Comparison of ENCODE assay signal across 8 mouse cellular contexts in the genomic region with DNA sequence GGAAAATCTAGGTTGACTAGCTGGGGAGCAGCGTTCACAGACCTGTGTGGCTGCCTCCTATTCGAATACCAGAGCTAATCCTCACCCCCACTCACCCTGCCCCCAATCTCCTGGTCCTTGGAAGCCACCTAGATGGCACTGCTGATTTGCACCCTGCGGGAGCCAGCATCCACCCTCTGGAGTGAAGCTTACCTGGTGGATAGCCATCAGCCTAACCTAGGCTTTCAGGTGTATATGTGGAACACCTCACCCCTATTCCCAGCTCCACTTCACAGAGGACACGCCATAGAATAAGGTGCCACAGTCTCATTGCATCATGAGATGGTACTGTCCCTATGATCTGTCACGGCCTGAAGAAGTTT. TPM values are rescaled to one million over a fixed set of nuclear protein-coding genes. Genes with fewer than 3 reads are reported as not detected.
DNase-seq lines count a peak whose midpoint lies in the region; ATAC-seq and TF ChIP-seq lines count a peak whose summit lies in the region.

No protein-coding gene starts in this region.

- DNase-seq in cerebellum, adult 2 months, result no peak
- DNase-seq in cerebellum, adult 8-10 months, result no peak
- no peak for DNase-seq in embryo, embryonic 9.5 days (ENCODE audit: extremely low spot score)
- DNase-seq in urinary bladder, adult 2 months (ENCODE audit: low spot score), result no peak
- DNase-seq in urinary bladder, postnatal 4 days (ENCODE audit: low spot score in 2 of 2), result no peak

- H3K4me2 ChIP-seq in liver, embryonic 16.5 days (ENCODE audit: low read depth, low read length), result peak overlapping the region; percentile 26; the same call in 1 of the 2 replicates

- H3K4me1 ChIP-seq in cerebellum, adult 2 months (ENCODE audit: control insufficient read depth, insufficient read depth, low read length), result no peaks in the 10 kb centered on the region
- H3K4me1 ChIP-seq in liver, embryonic 16.5 days (ENCODE audit: control insufficient read depth, low read depth, low read length), result no peaks in the 10 kb centered on the region

- TF ChIP-seq CTCF in cerebellum, adult 2 months (IDR thresholded peaks at IDR 0.05; ENCODE audit: borderline replicate concordance, insufficient read depth, low read depth, low read length), result no peak

- H3K27me3 ChIP-seq in cerebellum, adult 2 months (ENCODE audit: control insufficient read depth, insufficient read depth, low read length), result no peaks in the 10 kb centered on the region
- no peaks in the 10 kb centered on the region for H3K27me3 ChIP-seq in liver, embryonic 16.5 days (ENCODE audit: control insufficient read depth, insufficient read depth, low read depth, low read length)

- WGBS in cerebellum, adult 2 months, result 30% methylated on average over 5 of the region's 5 CpGs
- WGBS in liver, embryonic 16.5 days (ENCODE audit: insufficient replicate concordance), result 22% methylated on average over 5 of the region's 5 CpGs

- H3K4me3 ChIP-seq in cerebellum, adult 2 months (replicated peaks; ENCODE audit: insufficient read depth, low read depth, low read length), result peak overlapping the region; percentile 26
- no peak overlapping the region for H3K4me3 ChIP-seq in liver, embryonic 16.5 days (ENCODE audit: low read depth, low read length)

- no peak for TF ChIP-seq POLR2A in cerebellum, adult 2 months (IDR thresholded peaks at IDR 0.05; ENCODE audit: borderline replicate concordance, insufficient read depth, low read length)

- no peaks in the 10 kb centered on the region for H3K36me3 ChIP-seq in liver, embryonic 16.5 days (ENCODE audit: control insufficient read depth, insufficient read depth)

- H3K9me3 ChIP-seq in liver, embryonic 16.5 days (replicated peaks; ENCODE audit: control insufficient read depth, low read length), result no peaks in the 10 kb centered on the region

- no peak overlapping the region for H3K27ac ChIP-seq in cerebellum, adult 2 months (ENCODE audit: insufficient read depth, low read length)
- H3K27ac ChIP-seq in liver, embryonic 16.5 days (ENCODE audit: low read length), result no peak overlapping the region

- peak; percentile 23 for ATAC-seq in CD4-positive, CD25-positive, alpha-beta regulatory T cell, adult 4 months
- ATAC-seq in granulocyte monocyte progenitor cell, adult 5-6 weeks (replicated peaks; ENCODE audit: poor library complexity, severe bottlenecking), result peak; percentile 23
- ATAC-seq in liver, embryonic 16.5 days (ENCODE audit: low read depth), result peak; percentile 30

- H3K9ac ChIP-seq in liver, embryonic 16.5 days (ENCODE audit: low read depth, low read length), result no peak overlapping the region

RNA-seq across cellular contexts. Expression of gene Glrx3, which starts 41.2 kb away (rescaled TPM):
- 122 and 129 TPM in 2 replicates for polyA plus RNA-seq in cerebellum, adult 2 months (2012; rRNA removed)
- polyA plus RNA-seq in CD4-positive, CD25-positive, alpha-beta regulatory T cell, adult 4 months (2017; shearing (Covaris generic)), result 100 to 1,000 TPM in 1 of 2 experiments, 10 to 100 TPM in 1; 90.9 to 121 TPM
- 116 and 124 TPM in 2 replicates for total RNA-seq in granulocyte monocyte progenitor cell, adult 5-6 weeks (2014; fragmentation: Nextera tagmentation)
- total RNA-seq in granulocyte monocyte progenitor cell, adult 5-6 weeks (2017), result 181 and 185 TPM in 2 replicates
- polyA plus RNA-seq in liver, embryonic 16.5 days (2015; fragmentation: Nextera tagmentation; extraction: Ambion mirVana), result 62.0 and 68.2 TPM in 2 replicates
- polyA plus RNA-seq in urinary bladder, adult 2 months (2012; rRNA removed), result 91.4 and 92.0 TPM in 2 replicates
